Mouse (Mus musculus) heart, adult 18-20 months (tissue): ENCODE measurements around the gene 0610010K14Rik. TPM values are rescaled to one million over a fixed set of nuclear protein-coding genes. Genes with fewer than 3 reads are reported as not detected.

ENCODE experiments used
- DNase-seq, 2 experiments: peaks; one replicate each; pipeline ENCODE4 v3.0.0; 2021 to 2022; ENCODE audit warnings: mixed read lengths in 1 of 2
- total RNA-seq, 2 experiments: library from RNA; stranded (reverse); gene quantifications; 2 replicates each; pipeline ENCODE4 v1.2.3; 2021

0610010K14Rik gene
- total RNA-seq, 2 experiments from 2014 or later: 29.1 to 30.6 TPM

- no peak for DNase-seq
Observed at GRCm38 (mm10) chr11:70235254-70235900, 2.3 kb downstream of the 0610010K14Rik start.

GRCm38 (mm10) chr11:70234497-70234896, 3.2 kb downstream of the 0610010K14Rik start:
- no peak for DNase-seq

- peak; percentile 57 to 70 for DNase-seq
Observed at GRCm38 (mm10) chr11:70234037-70234436, 3.7 kb downstream of the 0610010K14Rik start.

- DNase-seq: peak in 1 of 2 experiments; percentile 60
Observed at GRCm38 (mm10) chr11:70233016-70233415, 4.7 kb downstream of the 0610010K14Rik start.

- peak; percentile 69 to 80 for DNase-seq
Observed at GRCm38 (mm10) chr11:70232546-70232945, 5.2 kb downstream of the 0610010K14Rik start.

- peak; percentile 92 to 93 for DNase-seq
Observed at GRCm38 (mm10) chr11:70230239-70230727, 7.4 kb downstream of the 0610010K14Rik start.

- DNase-seq: peak; percentile 65 to 66
Observed at GRCm38 (mm10) chr11:70229260-70230010, 8.3 kb downstream of the 0610010K14Rik start, which contains the start of gene Bcl6b. TSS of gene Bcl6b (minus strand) at chr11:70229798.

- peak; percentile 92 for DNase-seq
Observed at GRCm38 (mm10) chr11:70228828-70229227, 8.9 kb downstream of the 0610010K14Rik start.

- DNase-seq: peak in 1 of 2 experiments; percentile 13
Observed at GRCm38 (mm10) chr11:70227661-70228245, 10.0 kb downstream of the 0610010K14Rik start.

GRCm38 (mm10) chr11:70227126-70227525, 10.6 kb downstream of the 0610010K14Rik start:
- peak in 1 of 2 experiments; percentile 38 for DNase-seq

- DNase-seq: peak in 1 of 2 experiments; percentile 21
Observed at GRCm38 (mm10) chr11:70226602-70226890, 11.2 kb downstream of the 0610010K14Rik start.

GRCm38 (mm10) chr11:70225798-70226601, 11.7 kb downstream of the 0610010K14Rik start:
- peak in 1 of 2 experiments; percentile 31 for DNase-seq

GRCm38 (mm10) chr11:70223724-70224123, 14.0 kb downstream of the 0610010K14Rik start:
- peak; percentile 71 to 89 for DNase-seq

GRCm38 (mm10) chr11:70221603-70222500, 15.9 kb downstream of the 0610010K14Rik start:
- peak; percentile 65 to 81 for DNase-seq

- peak; percentile 93 to 97 for DNase-seq
Observed at GRCm38 (mm10) chr11:70220731-70221602, 16.7 kb downstream of the 0610010K14Rik start, which contains the start of gene Slc16a13. TSS of gene Slc16a13 (minus strand) at chr11:70221064.

GRCm38 (mm10) chr11:70220323-70220722, 17.4 kb downstream of the 0610010K14Rik start:
- no peak for DNase-seq

GRCm38 (mm10) chr11:70219873-70220272, 17.8 kb downstream of the 0610010K14Rik start:
- DNase-seq: no peak

GRCm38 (mm10) chr11:70218741-70219470, 18.8 kb downstream of the 0610010K14Rik start:
- DNase-seq: no peak

GRCm38 (mm10) chr11:70218039-70218438, 19.7 kb downstream of the 0610010K14Rik start:
- DNase-seq: no peak
